Mouse (Mus musculus): ENCODE measurements at regions not wholly inside any gene's neighbourhood (a gene's known extent, or its start where the extent isn't known, plus 50 kb on each side); places are given as distances from the start of the nearest gene placed in this dataset.
A peak's percentile ranks its signal among the peaks of the same experiment; 100 is the strongest.

DNA sequence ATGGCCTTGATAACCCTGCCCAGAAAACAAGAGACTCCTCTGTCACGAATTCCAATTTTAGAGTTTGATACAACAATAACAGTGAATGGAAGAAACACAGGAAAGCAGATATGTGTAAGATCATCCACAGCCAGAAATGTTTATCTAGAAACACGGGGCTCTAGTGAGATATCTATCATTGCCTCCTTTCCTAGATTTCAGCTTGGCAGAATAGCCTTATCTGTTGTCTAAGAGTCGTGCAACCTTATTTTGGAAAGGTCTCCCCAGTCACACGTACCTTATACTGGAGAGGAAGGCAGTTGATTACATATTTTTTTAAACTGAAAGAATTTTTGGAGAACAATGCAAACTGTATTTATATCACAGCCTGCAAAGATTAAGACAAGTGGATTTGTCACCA is 61.6 kb downstream of the Gm10295 start:
- DNase-seq (ENCODE audit: low spot score in 2 of 2): no peak

- DNase-seq (ENCODE audit: low spot score in 2 of 2): no peak
Observed at GRCm38 (mm10) chr7:71289266-71289665, 62.0 kb downstream of the Gm10295 start.

DNA sequence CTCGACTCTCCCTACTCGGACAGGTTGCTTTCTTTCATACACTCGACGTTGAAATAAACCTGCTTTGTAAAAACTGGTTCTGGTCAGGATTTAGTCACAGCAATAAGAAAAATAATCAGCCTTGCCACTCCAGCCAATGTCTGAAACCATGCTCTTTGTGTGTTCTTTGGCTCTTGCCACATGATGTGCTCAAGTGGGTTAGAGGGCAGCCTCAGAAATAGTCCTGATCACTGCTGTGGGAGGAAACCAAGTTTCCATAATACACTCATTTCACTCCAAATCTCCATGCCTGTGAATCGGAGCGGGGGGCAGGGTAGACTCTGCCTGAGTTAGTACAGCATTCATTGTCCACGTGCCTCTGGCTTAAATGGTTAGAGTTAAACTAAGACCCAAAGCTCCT is 63.8 kb downstream of the Gm10295 start:
- no peak for DNase-seq (ENCODE audit: low spot score in 2 of 2)

GRCm38 (mm10) chr7:71284246-71284645 is 67.0 kb downstream of the Gm10295 start:
- DNase-seq (ENCODE audit: low spot score in 2 of 2): no peak

- DNase-seq (ENCODE audit: low spot score in 2 of 2): no peak
Observed at GRCm38 (mm10) chr7:71283419-71283818, 67.9 kb downstream of the Gm10295 start.

DNA sequence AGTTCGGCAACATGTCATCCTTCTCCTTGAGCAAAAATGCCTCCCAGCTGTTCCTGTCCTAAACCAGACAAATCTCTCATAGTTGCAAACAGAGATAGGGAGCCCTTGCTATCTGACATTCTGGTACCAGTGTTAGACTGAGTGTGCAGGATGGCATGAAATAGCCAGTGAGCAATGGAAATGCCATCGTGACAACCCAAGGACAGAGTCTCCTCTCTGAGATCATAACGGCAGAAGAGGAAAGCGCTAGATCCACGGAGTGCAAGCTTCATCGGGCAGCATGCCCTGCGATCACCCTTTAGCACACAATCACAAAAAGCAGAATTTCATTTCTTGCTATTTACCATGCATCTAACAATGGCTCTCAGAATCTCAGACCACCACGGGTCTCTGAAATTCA is 85.2 kb downstream of the Gm10295 start:
- DNase-seq (ENCODE audit: low spot score in 2 of 2): peak in 1 of 2 experiments; percentile 7

DNA sequence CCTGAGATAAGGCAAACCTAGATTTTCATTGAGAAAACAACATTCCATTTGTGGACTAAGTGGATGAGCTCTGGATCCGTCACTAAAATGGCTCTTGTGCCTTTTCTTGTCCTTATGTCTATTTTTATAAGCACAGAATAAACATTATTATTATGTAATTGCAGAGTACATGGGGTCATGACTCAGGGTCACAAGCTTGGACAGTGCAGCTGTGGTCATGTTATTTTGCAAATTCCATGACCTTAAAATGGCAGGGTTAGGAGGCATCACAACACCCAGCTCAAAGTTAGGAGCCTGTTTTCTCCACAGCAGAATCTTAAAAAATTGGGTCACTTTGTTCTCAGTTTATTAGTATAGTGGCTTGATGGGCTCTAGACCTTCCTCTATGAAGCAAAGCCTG is 87.2 kb downstream of the Gm10295 start:
- DNase-seq (ENCODE audit: low spot score in 2 of 2): no peak

DNA sequence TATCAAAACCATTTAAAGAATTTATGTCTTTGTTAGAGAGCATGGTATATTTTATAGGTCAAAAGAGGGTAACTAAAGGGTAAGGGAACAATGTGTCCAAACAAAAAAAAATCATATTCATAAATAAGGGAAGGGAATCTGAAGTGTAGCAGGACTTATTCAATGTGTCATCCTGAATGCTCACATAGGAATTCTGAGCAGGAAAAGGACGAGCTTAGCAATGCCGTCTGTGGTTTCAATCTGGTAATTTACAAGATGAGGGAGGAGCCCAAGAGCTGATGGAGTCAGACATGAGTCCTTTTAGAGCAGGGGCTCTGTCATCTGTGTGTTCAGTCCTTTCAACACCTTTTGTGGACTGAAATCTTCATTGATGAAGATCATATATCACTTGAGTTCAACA is 101.6 kb downstream of the Gm10295 start:
- no peak for DNase-seq (ENCODE audit: low spot score in 2 of 2)

GRCm38 (mm10) chr7:71249216-71249615 is 102.1 kb downstream of the Gm10295 start:
- DNase-seq (ENCODE audit: low spot score in 2 of 2): no peak

DNA sequence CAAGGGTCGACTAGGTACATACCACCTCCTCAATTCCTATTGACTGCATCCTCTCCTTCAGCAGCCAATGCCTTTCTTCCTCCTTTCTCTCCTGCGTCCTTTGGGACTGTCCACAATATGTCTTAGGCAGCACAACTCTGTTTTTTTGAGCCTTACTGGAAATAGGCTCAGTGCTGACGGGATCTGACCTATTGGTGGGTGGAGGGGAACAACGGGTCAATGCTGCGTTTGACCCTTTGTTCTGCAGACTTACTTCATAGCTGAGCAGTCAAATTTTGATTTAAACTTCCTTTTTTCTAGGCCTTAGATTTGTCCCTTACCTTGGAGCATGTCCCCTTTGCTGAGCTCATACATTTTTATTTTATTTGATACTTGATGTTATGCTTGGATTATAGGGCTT is 103.4 kb downstream of the Gm10295 start:
- no peak for DNase-seq (ENCODE audit: low spot score in 2 of 2)

GRCm38 (mm10) chr7:71242379-71242911 is 108.8 kb downstream of the Gm10295 start:
- DNase-seq (ENCODE audit: low spot score in 2 of 2): no peak

DNA sequence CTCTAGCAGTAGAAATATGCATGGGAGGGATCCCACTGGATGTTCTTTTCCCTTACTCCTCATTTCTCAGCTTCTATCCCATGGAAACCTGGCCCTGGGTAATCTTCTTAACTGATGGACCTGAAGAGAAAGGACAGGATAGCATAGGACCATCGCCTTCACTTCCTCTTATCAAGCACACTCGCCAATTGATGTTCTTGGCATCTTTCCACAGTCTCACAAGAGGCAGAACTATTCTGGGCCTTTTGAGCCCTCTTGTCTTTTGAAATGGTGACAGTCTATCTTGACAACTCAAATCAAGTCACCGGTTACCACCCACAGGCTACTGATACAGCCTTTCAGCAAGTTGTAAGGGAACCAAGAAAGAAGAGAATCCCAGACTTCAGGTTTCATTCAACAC is 112.1 kb downstream of the Gm10295 start:
- DNase-seq (ENCODE audit: low spot score in 2 of 2): no peak

- no peak for DNase-seq (ENCODE audit: low spot score in 2 of 2)
Observed at GRCm38 (mm10) chr7:71236334-71236733, 115.0 kb downstream of the Gm10295 start.

- DNase-seq (ENCODE audit: low spot score in 2 of 2): no peak
Observed at GRCm38 (mm10) chr7:71234176-71234769, 117.0 kb downstream of the Gm10295 start.

- no peak for DNase-seq (ENCODE audit: low spot score in 2 of 2)
Observed at GRCm38 (mm10) chr7:71232821-71233815, 118.2 kb downstream of the Gm10295 start.

DNA sequence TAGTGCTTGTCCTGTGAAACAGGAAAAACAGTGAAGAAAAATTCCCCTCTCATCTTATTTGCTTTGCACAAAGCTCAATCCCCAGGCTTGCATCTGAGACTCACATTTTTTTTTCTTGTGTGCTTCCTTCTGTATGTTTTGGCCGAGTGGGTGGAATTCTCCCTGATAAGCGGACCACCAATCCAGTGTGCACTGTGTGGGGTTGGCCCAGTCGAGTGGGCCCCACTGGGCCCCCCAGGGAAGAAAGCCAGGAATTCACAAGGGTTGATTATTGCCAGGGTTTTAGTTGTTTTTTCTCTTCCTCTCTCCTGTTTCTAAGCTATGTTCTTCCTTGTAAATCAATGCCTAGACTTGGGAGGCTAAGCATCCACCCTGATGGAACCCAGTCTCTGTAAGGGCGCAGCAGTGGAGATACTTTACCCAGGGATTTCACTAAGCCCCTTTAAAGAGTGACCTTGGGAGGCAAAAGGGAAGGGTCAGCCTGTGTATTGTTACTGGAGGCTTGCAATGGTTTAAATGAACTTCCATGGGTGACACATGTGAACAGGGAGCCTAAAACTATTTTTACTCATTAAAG is 120.3 kb downstream of the Gm10295 start:
- DNase-seq (ENCODE audit: low spot score in 2 of 2): no peak

- DNase-seq (ENCODE audit: low spot score in 2 of 2): no peak
Observed at GRCm38 (mm10) chr7:71229183-71229582, 122.1 kb downstream of the Gm10295 start.

- no peak for DNase-seq (ENCODE audit: low spot score in 2 of 2)
Observed at GRCm38 (mm10) chr7:71224320-71224865, 126.9 kb downstream of the Gm10295 start.

DNA sequence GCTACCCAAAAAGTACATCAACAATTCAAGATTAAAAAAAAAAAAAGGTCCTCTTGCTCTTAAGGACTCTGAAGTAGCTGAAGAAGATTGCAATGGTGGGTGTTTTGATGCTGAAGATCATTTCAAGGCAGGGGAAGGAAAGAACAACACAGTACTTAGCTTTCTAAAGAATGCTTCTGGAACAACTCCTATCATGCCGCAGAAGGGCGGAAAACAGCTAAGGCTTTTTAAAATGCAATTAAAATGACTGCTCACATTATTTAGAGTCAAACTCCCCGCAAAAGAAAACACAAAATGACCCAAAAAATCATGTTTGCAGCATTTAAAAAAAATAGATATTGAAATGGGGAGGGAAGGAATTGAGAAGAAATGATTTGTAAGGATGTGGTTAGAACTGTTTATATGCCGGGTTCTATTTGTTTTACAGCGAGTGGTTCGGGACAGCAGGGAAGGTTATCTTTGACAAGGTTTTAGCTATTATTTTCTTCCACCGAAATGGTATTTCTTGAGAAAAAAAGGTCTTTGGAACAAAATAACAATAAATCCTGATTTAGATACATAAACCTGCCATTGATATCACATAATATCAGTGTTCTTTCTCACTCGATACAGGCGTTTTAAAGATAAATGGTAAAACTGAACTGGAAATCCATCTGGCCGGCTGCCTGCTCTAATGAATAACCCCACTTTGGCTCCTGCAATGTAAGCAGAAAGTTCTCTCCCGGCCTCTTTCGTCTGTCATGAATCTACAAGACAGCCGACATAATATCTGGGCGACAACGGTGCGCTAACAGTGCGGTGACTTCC is 127.6 kb downstream of the Gm10295 start:
- no peak for DNase-seq (ENCODE audit: low spot score in 2 of 2)

GRCm38 (mm10) chr7:71217344-71217743 is 133.9 kb downstream of the Gm10295 start:
- DNase-seq (ENCODE audit: low spot score in 2 of 2): no peak

DNA sequence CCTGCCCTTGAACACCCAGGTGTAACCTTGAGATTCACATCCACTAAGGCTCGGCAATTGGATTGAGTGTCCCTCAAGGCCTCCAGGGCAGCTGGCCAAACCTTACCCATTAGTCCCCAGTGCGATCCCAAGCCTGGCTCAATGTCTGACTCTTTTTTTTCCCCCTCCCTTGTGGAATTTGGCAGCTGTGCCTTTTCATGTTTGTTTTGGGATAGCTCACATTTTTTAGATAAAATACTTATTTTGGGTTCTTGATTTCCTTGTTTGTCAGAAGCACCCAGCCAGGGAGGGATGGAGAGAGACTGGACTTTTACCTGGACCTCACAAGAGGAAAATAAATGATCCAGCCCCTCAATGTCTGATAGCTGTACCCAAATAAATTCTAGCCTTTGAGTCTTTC is 134.5 kb downstream of the Gm10295 start:
- peak; percentile 11 to 23 for DNase-seq (ENCODE audit: low spot score in 2 of 2)

Measured in adrenal gland, adult 18-20 months (tissue).